Mouse (Mus musculus) C2C12 (cell line): Measurements from ENCODE around the gene Ch25h. TPM values are rescaled to one million over a fixed set of nuclear protein-coding genes. Genes with fewer than 3 reads are reported as not detected.

ENCODE experiments used
- H3K27me3 ChIP-seq: one replicate; pipeline ENCODE4 v1.6.1; 2011; ENCODE audit not compliant: control insufficient read depth, insufficient read depth, insufficient read length
- H3K36me3 ChIP-seq: one replicate; pipeline ENCODE4 v1.6.1; 2011; ENCODE audit not compliant: control insufficient read depth, insufficient read depth
- H3K4me3 ChIP-seq: one replicate; pipeline ENCODE4 v1.5.1; 2011; ENCODE audit warnings: mild to moderate bottlenecking, control low read depth; ENCODE audit not compliant: poor library complexity, insufficient read depth, severe bottlenecking
- H3K79me2 ChIP-seq: one replicate; pipeline ENCODE4 v1.6.1; 2011; ENCODE audit not compliant: control insufficient read depth, insufficient read depth
- H3K79me3 ChIP-seq: one replicate; pipeline ENCODE4 v1.6.1; 2011; ENCODE audit warnings: low read depth, control low read depth
- H3ac ChIP-seq: one replicate; pipeline ENCODE3; 2011; ENCODE audit warnings: low read depth; ENCODE audit not compliant: control insufficient read depth, insufficient read length
- CEBPB ChIP-seq: IDR thresholded peaks from one replicate; pipeline ENCODE4 v1.6.1; 2011; ENCODE audit warnings: low read depth, mild to moderate bottlenecking, control low read depth, moderate library complexity
- CTCF ChIP-seq: IDR thresholded peaks from one replicate; pipeline ENCODE4 v1.5.1; 2011; ENCODE audit not compliant: control insufficient read depth, insufficient read depth, insufficient read length
- FOSL1 ChIP-seq: IDR thresholded peaks from one replicate; pipeline ENCODE4 v1.8.0; 2011; ENCODE audit warnings: mild to moderate bottlenecking, low read length; ENCODE audit not compliant: poor library complexity, insufficient read depth, severe bottlenecking
- MAX ChIP-seq: IDR thresholded peaks from one replicate; pipeline ENCODE4 v1.6.1; 2011; ENCODE audit warnings: mild to moderate bottlenecking, control low read depth
- MYOD1 ChIP-seq: IDR thresholded peaks from one replicate; pipeline ENCODE4 v1.6.1; 2011; ENCODE audit warnings: low read depth; ENCODE audit not compliant: control insufficient read depth, insufficient read length
- MYOG ChIP-seq: IDR thresholded peaks from one replicate; pipeline ENCODE4 v1.6.1; 2011; ENCODE audit not compliant: control insufficient read depth, insufficient read length; ENCODE audit errors: extremely low read depth
- USF1 ChIP-seq: IDR thresholded peaks from one replicate; pipeline ENCODE4 v1.6.1; 2011; ENCODE audit warnings: low read depth, mild to moderate bottlenecking, control low read depth, moderate library complexity
- polyA plus RNA-seq: library from polyadenylated mRNA; unstranded; fragments of >200 nt; fragmentation: generic; extraction: Trizol; gene quantifications from one replicate; pipeline ENCODE4 v1.2.1, GENCODE M21; 2012; ENCODE audit warnings: missing spikeins

The Ch25h gene
- polyA plus RNA-seq, 1 experiment: 0.30 TPM

- Histone ChIP-seq H3K79me2 (no peaks in the 10 kb centered on the region), H3K4me3 (no peak overlapping the region), H3ac (no peak overlapping the region), H3K27me3 (no peaks in the 10 kb centered on the region), H3K79me3 (no peaks in the 10 kb centered on the region), H3K36me3 (no peaks in the 10 kb centered on the region)
- no peak for TF ChIP-seq MYOG
- no peak for TF ChIP-seq MYOD1
- no peak for TF ChIP-seq FOSL1
- no peak for TF ChIP-seq CEBPB
- TF ChIP-seq MAX: no peak
- TF ChIP-seq CTCF: no peak
- no peak for TF ChIP-seq USF1
These were observed 40.7 kb upstream of the Ch25h start for GRCm38 (mm10) chr19:34515681-34516080.

- no peak for TF ChIP-seq MAX
- no peak for TF ChIP-seq USF1
- TF ChIP-seq CEBPB: no peak
- no peak for TF ChIP-seq MYOG
- TF ChIP-seq MYOD1: no peak
- no peak for TF ChIP-seq FOSL1
- no peak for TF ChIP-seq CTCF
- Histone ChIP-seq H3K79me3 (no peaks in the 10 kb centered on the region), H3K4me3 (no peak overlapping the region), H3K36me3 (no peaks in the 10 kb centered on the region), H3K27me3 (no peaks in the 10 kb centered on the region), H3K79me2 (no peaks in the 10 kb centered on the region), H3ac (no peak overlapping the region)
These were observed 36.6 kb upstream of the Ch25h start for GRCm38 (mm10) chr19:34511528-34511927.

- no peaks in the 10 kb centered on the region for H3K79me2 ChIP-seq
- no peaks in the 10 kb centered on the region for H3K79me3 ChIP-seq
- no peak overlapping the region for H3K4me3 ChIP-seq
- no peak overlapping the region for H3ac ChIP-seq
- no peaks in the 10 kb centered on the region for H3K36me3 ChIP-seq
- H3K27me3 ChIP-seq: no peaks in the 10 kb centered on the region
- no peak for TF ChIP-seq FOSL1
These were observed 35.8 kb upstream of the Ch25h start for GRCm38 (mm10) chr19:34510717-34511116.

- H3ac ChIP-seq: no peak overlapping the region
- H3K36me3 ChIP-seq: no peaks in the 10 kb centered on the region
- no peak for TF ChIP-seq MAX
- no peak for TF ChIP-seq FOSL1
- no peak for TF ChIP-seq CEBPB
- no peak for TF ChIP-seq MYOD1
- TF ChIP-seq CTCF: no peak
- TF ChIP-seq MYOG: no peak
- TF ChIP-seq USF1: no peak
- H3K79me2 ChIP-seq: no peaks in the 10 kb centered on the region
- no peaks in the 10 kb centered on the region for H3K79me3 ChIP-seq
- no peaks in the 10 kb centered on the region for H3K27me3 ChIP-seq
- H3K4me3 ChIP-seq: no peak overlapping the region
These were observed 30.3 kb upstream of the Ch25h start for GRCm38 (mm10) chr19:34505161-34505721.

- no peak for TF ChIP-seq FOSL1
- peak; percentile 4 for TF ChIP-seq CTCF
- Histone ChIP-seq H3K79me2 (no peaks in the 10 kb centered on the region), H3K79me3 (no peaks in the 10 kb centered on the region), H3ac (no peak overlapping the region), H3K27me3 (no peaks in the 10 kb centered on the region), H3K36me3 (no peaks in the 10 kb centered on the region), H3K4me3 (no peak overlapping the region)
These were observed 25.8 kb upstream of the Ch25h start for GRCm38 (mm10) chr19:34500763-34501162.

- TF ChIP-seq MAX (no peak), FOSL1 (no peak), MYOD1 (no peak), CEBPB (no peak), MYOG (no peak), CTCF (no peak)
- Histone ChIP-seq H3K79me2 (no peaks in the 10 kb centered on the region), H3K27me3 (no peaks in the 10 kb centered on the region), H3K4me3 (no peak overlapping the region), H3K79me3 (no peaks in the 10 kb centered on the region), H3K36me3 (no peaks in the 10 kb centered on the region), H3ac (no peak overlapping the region)
These were observed 21.4 kb upstream of the Ch25h start for GRCm38 (mm10) chr19:34496353-34496752.

- Histone ChIP-seq H3K79me3 (no peaks in the 10 kb centered on the region), H3K4me3 (no peak overlapping the region), H3K27me3 (no peaks in the 10 kb centered on the region), H3K79me2 (no peaks in the 10 kb centered on the region), H3K36me3 (no peaks in the 10 kb centered on the region), H3ac (no peak overlapping the region)
- TF ChIP-seq FOSL1: no peak
- TF ChIP-seq MYOD1: no peak
- TF ChIP-seq CTCF: no peak
- TF ChIP-seq MAX: no peak
- TF ChIP-seq MYOG: no peak
These were observed 18.9 kb upstream of the Ch25h start for GRCm38 (mm10) chr19:34493859-34494258.
